Mouse (Mus musculus) midbrain, embryonic 11.5 days (tissue): Measurements from ENCODE around the gene Grk4. TPM values are rescaled to one million over a fixed set of nuclear protein-coding genes. Genes with fewer than 3 reads are reported as not detected.

Experiments
- ATAC-seq: fragments of 200-750 bp; cut with Nextera tagmentation; 2 replicates; pipeline ENCODE4 v1.8.0; 2017; ENCODE audit warnings: moderate TSS enrichment, moderate library complexity; ENCODE audit not compliant: low FRiP score
- DNase-seq: peaks from one replicate; pipeline ENCODE4 v3.0.0; 2015; ENCODE audit warnings: low spot score; ENCODE audit errors: missing footprints
- H3K27ac ChIP-seq: fragments of 300-500 bp; sonication (generic); 2 replicates; pipeline ENCODE4 v1.5.1; 2014; ENCODE audit warnings: low read depth, low read length
- H3K27me3 ChIP-seq: fragments of 300-500 bp; sonication (generic); 2 replicates; pipeline ENCODE4 v1.6.1; 2014; ENCODE audit warnings: mild to moderate bottlenecking, low read length, moderate library complexity, mixed read lengths; ENCODE audit not compliant: control insufficient read depth, insufficient read depth
- H3K36me3 ChIP-seq: fragments of 300-500 bp; sonication (generic); 2 replicates; pipeline ENCODE4 v1.6.1; 2014; ENCODE audit warnings: mild to moderate bottlenecking, low read length, moderate library complexity, mixed read lengths; ENCODE audit not compliant: control insufficient read depth, insufficient read depth
- H3K4me1 ChIP-seq: fragments of 300-500 bp; sonication (generic); 2 replicates; pipeline ENCODE4 v1.6.1; 2014; ENCODE audit warnings: low read length; ENCODE audit not compliant: control insufficient read depth, insufficient read depth
- H3K4me2 ChIP-seq: fragments of 300-500 bp; sonication (generic); 2 replicates; pipeline ENCODE4 v1.6.1; 2014; ENCODE audit warnings: mild to moderate bottlenecking, moderate library complexity
- H3K4me3 ChIP-seq: fragments of 300-500 bp; sonication (generic); 2 replicates; pipeline ENCODE4 v1.5.1; 2014; ENCODE audit warnings: low read depth, low read length
- H3K9ac ChIP-seq: fragments of 300-500 bp; sonication (generic); 2 replicates; pipeline ENCODE4 v1.6.1; 2014; ENCODE audit warnings: low read length
- H3K9me3 ChIP-seq: fragments of 300-500 bp; sonication (generic); 2 replicates; pipeline ENCODE4 v1.6.1; 2016; ENCODE audit warnings: low read length; ENCODE audit not compliant: control insufficient read depth
- WGBS: fragments of 180-500 bp; shearing (Covaris S2); extraction: QIAGEN DNeasy Blood & Tissue Kit; methylation state at CpG from one replicate; pipeline ENCODE4 v1.1.7; 2014; 5-methylcytosine and 5-hydroxymethylcytosine counted together
- polyA plus RNA-seq: library from polyadenylated mRNA; unstranded; fragments of >200 nt; fragmentation: Nextera tagmentation; extraction: Ambion mirVana; gene quantifications from 2 replicates; pipeline ENCODE4 v1.2.1, GENCODE M21; 2014

Grk4 gene
- polyA plus RNA-seq, 1 experiment from 2014 or later, result 1.8 TPM

GRCm38 (mm10) chr5:34758762-34759161 is 98.6 kb downstream of the Grk4 start:
- H3K36me3 ChIP-seq, result no peaks in the 10 kb centered on the region
- no peaks in the 10 kb centered on the region for H3K27me3 ChIP-seq
- H3K4me3 ChIP-seq, result no peak overlapping the region
- no peak for ATAC-seq
- H3K9me3 ChIP-seq, result no peaks in the 10 kb centered on the region
- no peak for DNase-seq
- H3K4me2 ChIP-seq, result no peak overlapping the region
- peaks cover 9% of the 10 kb centered on the region for H3K4me1 ChIP-seq
- H3K9ac ChIP-seq, result no peak overlapping the region
- 82% methylated on average over 1 of the region's 1 CpGs for WGBS
- no peak overlapping the region for H3K27ac ChIP-seq

GRCm38 (mm10) chr5:34760850-34761508 is 100.8 kb downstream of the Grk4 start:
- Histone ChIP-seq H3K27me3 (no peaks in the 10 kb centered on the region), H3K9me3 (no peaks in the 10 kb centered on the region), H3K27ac (0 out of 2 replicates have a peak overlapping the region, but pooled peaks have one; percentile 25), H3K36me3 (no peaks in the 10 kb centered on the region), H3K4me2 (peak overlapping the region; percentile 91), H3K4me3 (peak overlapping the region; percentile 71), H3K4me1 (peaks cover 9% of the 10 kb centered on the region), H3K9ac (peak overlapping the region; percentile 82)
- WGBS, result 1% methylated on average over 19 of the region's 19 CpGs
- DNase-seq, result no peak
- ATAC-seq, result no peak; the same call in 1 of the 2 replicates

- Histone ChIP-seq H3K4me1 (peaks cover 9% of the 10 kb centered on the region), H3K27ac (peak within 1 kb of the TSS; percentile 87), H3K27me3 (no peaks in the 10 kb centered on the region), H3K4me3 (peak within 1 kb of the TSS; percentile 71), H3K36me3 (no peaks in the 10 kb centered on the region), H3K4me2 (peak within 1 kb of the TSS; percentile 91), H3K9ac (peak within 1 kb of the TSS; percentile 82), H3K9me3 (no peaks in the 10 kb centered on the region)
- peak; percentile 98 for ATAC-seq
- under 1% methylated on average over 35 of the region's 35 CpGs for WGBS
- DNase-seq, result peak; percentile 98
Measured at GRCm38 (mm10) chr5:34761509-34761908, 101.3 kb downstream of the Grk4 start, which contains the start of gene Htt. TSS of gene Htt (plus strand) at chr5:34761740.

GRCm38 (mm10) chr5:34761934-34762611 is 101.9 kb downstream of the Grk4 start:
- DNase-seq, result peak; percentile 96
- WGBS, result 1% methylated on average over 40 of the region's 54 CpGs
- Histone ChIP-seq H3K27me3 (no peaks in the 10 kb centered on the region), H3K4me3 (peak overlapping the region; percentile 71), H3K9me3 (no peaks in the 10 kb centered on the region), H3K27ac (peak overlapping the region; percentile 87), H3K36me3 (no peaks in the 10 kb centered on the region), H3K4me1 (peaks cover 9% of the 10 kb centered on the region), H3K4me2 (peak overlapping the region; percentile 91), H3K9ac (peak overlapping the region; percentile 82)
- peak; percentile 62 for ATAC-seq

DNA sequence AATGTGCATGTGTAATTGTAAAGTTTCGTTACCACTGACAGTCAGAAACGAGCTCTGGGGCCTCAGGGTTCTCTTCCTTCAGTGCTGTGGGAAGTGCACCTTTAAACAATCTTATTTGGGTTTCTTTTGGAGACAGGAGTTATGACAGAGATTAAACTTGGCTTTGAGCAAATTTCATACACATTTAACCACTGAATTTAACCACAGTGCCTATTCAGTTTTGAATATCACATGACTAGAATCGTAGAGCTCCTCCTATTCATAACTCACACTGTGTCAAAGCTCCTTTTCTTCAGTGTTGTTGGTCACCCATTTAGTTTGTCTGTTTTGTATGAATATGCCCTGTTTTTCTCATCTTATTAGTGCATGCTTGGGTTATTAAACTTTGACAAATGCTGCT is 111.6 kb downstream of the Grk4 start:
- Histone ChIP-seq H3K27ac (no peak overlapping the region), H3K9me3 (no peaks in the 10 kb centered on the region), H3K4me2 (no peak overlapping the region), H3K4me1 (no peaks in the 10 kb centered on the region), H3K9ac (no peak overlapping the region), H3K36me3 (no peaks in the 10 kb centered on the region), H3K4me3 (no peak overlapping the region), H3K27me3 (no peaks in the 10 kb centered on the region)
- 93% methylated on average over 3 of the region's 3 CpGs for WGBS
- DNase-seq (no peak), ATAC-seq (no peak)

GRCm38 (mm10) chr5:34772696-34773245 is 112.6 kb downstream of the Grk4 start:
- Histone ChIP-seq H3K4me2 (no peak overlapping the region), H3K4me1 (no peaks in the 10 kb centered on the region), H3K27me3 (no peaks in the 10 kb centered on the region), H3K27ac (no peak overlapping the region), H3K36me3 (no peaks in the 10 kb centered on the region), H3K9ac (no peak overlapping the region), H3K9me3 (no peaks in the 10 kb centered on the region), H3K4me3 (no peak overlapping the region)
- ATAC-seq (no peak), DNase-seq (no peak)
- 94% methylated on average over 4 of the region's 4 CpGs for WGBS

GRCm38 (mm10) chr5:34773392-34773791 is 113.2 kb downstream of the Grk4 start:
- Histone ChIP-seq H3K4me3 (no peak overlapping the region), H3K4me2 (no peak overlapping the region), H3K4me1 (no peaks in the 10 kb centered on the region), H3K9ac (no peak overlapping the region), H3K36me3 (no peaks in the 10 kb centered on the region), H3K27me3 (no peaks in the 10 kb centered on the region), H3K9me3 (no peaks in the 10 kb centered on the region), H3K27ac (no peak overlapping the region)
- DNase-seq, result no peak
- 94% methylated on average over 2 of the region's 2 CpGs for WGBS
- ATAC-seq, result no peak

DNA sequence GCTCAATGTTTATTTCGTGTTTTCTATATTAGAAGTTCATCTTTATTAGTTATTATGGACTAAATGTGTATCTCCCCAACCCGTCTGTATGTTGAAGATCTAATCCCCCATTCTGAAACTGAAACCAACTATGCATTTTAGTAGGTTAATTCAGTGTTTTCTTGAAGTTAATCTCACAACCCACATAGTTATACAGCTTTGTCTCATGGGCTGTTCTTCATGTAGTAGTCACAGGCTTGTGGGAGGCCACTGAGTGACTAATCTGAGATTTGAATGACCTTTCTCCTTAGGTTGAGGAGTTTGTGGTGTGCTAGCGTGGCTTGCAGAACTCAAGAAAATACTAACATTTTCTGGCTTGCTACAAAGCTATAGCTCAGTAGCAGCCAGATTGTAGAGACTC is 124.8 kb downstream of the Grk4 start:
- no peak for ATAC-seq
- no peaks in the 10 kb centered on the region for H3K4me1 ChIP-seq
- no peak overlapping the region for H3K9ac ChIP-seq
- no peaks in the 10 kb centered on the region for H3K27me3 ChIP-seq
- H3K4me3 ChIP-seq, result no peak overlapping the region
- no peaks in the 10 kb centered on the region for H3K9me3 ChIP-seq
- no peak overlapping the region for H3K4me2 ChIP-seq
- no peak for DNase-seq
- H3K36me3 ChIP-seq, result 0 out of 2 replicates have a peak, but pooled peaks cover 3% of the 10 kb centered on the region
- no peak overlapping the region for H3K27ac ChIP-seq
- 89% methylated on average over 3 of the region's 3 CpGs for WGBS

DNA sequence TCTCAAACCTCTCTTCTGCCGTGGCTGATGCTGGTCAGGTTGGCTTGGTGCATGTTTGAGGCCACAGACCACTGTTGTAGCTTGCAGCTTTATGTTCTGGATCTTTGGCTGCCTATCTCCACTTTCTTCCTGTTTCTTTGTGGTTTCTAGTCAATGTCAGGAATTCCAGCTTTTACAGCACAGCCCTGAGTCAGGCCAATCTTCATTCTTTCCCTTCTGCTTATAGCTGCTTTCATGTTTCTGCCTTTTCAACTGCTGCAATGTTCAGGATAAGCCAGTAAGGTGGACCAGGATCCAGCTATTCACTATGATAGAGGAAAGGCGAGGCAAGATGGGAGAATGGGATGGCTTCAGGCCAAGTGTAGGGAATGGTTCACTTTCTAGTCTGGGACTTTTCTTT is 131.0 kb downstream of the Grk4 start:
- H3K9ac ChIP-seq, result no peak overlapping the region
- ATAC-seq (no peak), DNase-seq (no peak)
- H3K36me3 ChIP-seq, result no peaks in the 10 kb centered on the region
- H3K9me3 ChIP-seq, result no peaks in the 10 kb centered on the region
- 86% methylated on average over 2 of the region's 2 CpGs for WGBS
- no peak overlapping the region for H3K4me3 ChIP-seq
- H3K27ac ChIP-seq, result no peak overlapping the region
- H3K4me2 ChIP-seq, result no peak overlapping the region
- no peaks in the 10 kb centered on the region for H3K4me1 ChIP-seq
- H3K27me3 ChIP-seq, result no peaks in the 10 kb centered on the region
